Comparison of ENCODE assay signal across 8 mouse cellular contexts in genomic region chr10:30199916-30200826, GRCm38 (mm10). TPM values are rescaled to one million over a fixed set of nuclear protein-coding genes. Genes with fewer than 3 reads are reported as not detected.
DNase-seq lines count a peak whose midpoint lies in the region; ATAC-seq and TF ChIP-seq lines count a peak whose summit lies in the region.

TSS of gene Cenpw (minus strand) at chr10:30200560.

- no peaks in the 10 kb centered on the region for H3K27me3 ChIP-seq in CH12.LX (replicated peaks)
- no peaks in the 10 kb centered on the region for H3K27me3 ChIP-seq in forebrain, embryonic 12.5 days
- H3K27me3 ChIP-seq in heart, postnatal 0 days (ENCODE audit: control insufficient read depth, insufficient read depth, low read length): no peaks in the 10 kb centered on the region
- no peaks in the 10 kb centered on the region for H3K27me3 ChIP-seq in liver, embryonic 16.5 days (ENCODE audit: control insufficient read depth, insufficient read depth, low read depth, low read length)
- no peaks in the 10 kb centered on the region for H3K27me3 ChIP-seq in neural tube, embryonic 13.5 days
- no peaks in the 10 kb centered on the region for H3K27me3 ChIP-seq in testis, adult 2 months (ENCODE audit: control insufficient read depth, insufficient read depth, low read length)

- peak within 1 kb of the TSS; percentile 78 for H3K9ac ChIP-seq in CH12.LX (ENCODE audit: insufficient read depth, low read depth)
- H3K9ac ChIP-seq in forebrain, embryonic 12.5 days: peak within 1 kb of the TSS; percentile 76
- H3K9ac ChIP-seq in heart, postnatal 0 days (replicated peaks; ENCODE audit: low read depth, low read length): peak within 1 kb of the TSS; percentile 62
- peak within 1 kb of the TSS; percentile 87 for H3K9ac ChIP-seq in liver, embryonic 16.5 days (ENCODE audit: low read depth, low read length)
- H3K9ac ChIP-seq in neural tube, embryonic 13.5 days: peak within 1 kb of the TSS; percentile 73

- in situ Hi-C loops in CH12.LX (cut with MboI; ENCODE audit: low pct_ligation_motif_present, low pct_unique_long_range_greater_than_20kb, low sequenced_read_pairs): no loop called here

- peaks cover 20% of the 10 kb centered on the region for H3K79me2 ChIP-seq in CH12.LX (replicated peaks; ENCODE audit: control insufficient read depth, extremely low read depth, insufficient read depth, poor library complexity, severe bottlenecking)

- H3K36me3 ChIP-seq in CH12.LX (replicated peaks in 1 of 2; ENCODE audit: control insufficient read depth in 1 of 2, insufficient read depth in 1 of 2, low read length in 1 of 2): peaks cover 0 to 13% of the 10 kb centered on the region in 2 experiments
- 0 out of 2 replicates have a peak, but pooled peaks cover 1% of the 10 kb centered on the region for H3K36me3 ChIP-seq in forebrain, embryonic 12.5 days (replicated peaks)
- no peaks in the 10 kb centered on the region for H3K36me3 ChIP-seq in heart, postnatal 0 days (replicated peaks; ENCODE audit: control insufficient read depth, insufficient read depth, low read length)
- H3K36me3 ChIP-seq in liver, embryonic 16.5 days (ENCODE audit: control insufficient read depth, insufficient read depth): no peaks in the 10 kb centered on the region
- no peaks in the 10 kb centered on the region for H3K36me3 ChIP-seq in neural tube, embryonic 13.5 days
- peaks cover 1% of the 10 kb centered on the region; the same call in 1 of the 2 replicates for H3K36me3 ChIP-seq in testis, adult 2 months (ENCODE audit: control insufficient read depth, insufficient read depth, low read length)

- no peak for TF ChIP-seq CTCF in CH12.LX (conservative IDR thresholded peaks at IDR 0.05 in 1 of 2, IDR thresholded peaks at IDR 0.05 in 1 of 2; ENCODE audit: low read depth in 2 of 2, low read length in 2 of 2)
- TF ChIP-seq CTCF in heart, postnatal 0 days (IDR thresholded peaks at IDR 0.05; ENCODE audit: low read depth): no peak
- TF ChIP-seq CTCF in testis, adult 2 months (IDR thresholded peaks at IDR 0.05; ENCODE audit: control insufficient read depth, insufficient read depth, insufficient replicate concordance, low read depth, low read length): no peak

- H3K4me3 ChIP-seq in CH12.LX (replicated peaks in 1 of 3; ENCODE audit: low read depth in 2 of 3, low read length in 2 of 3, poor library complexity in 1 of 3): peak within 1 kb of the TSS; percentile 70 to 85 (median 84)
- peak within 1 kb of the TSS; percentile 83 for H3K4me3 ChIP-seq in forebrain, embryonic 12.5 days (replicated peaks)
- peak within 1 kb of the TSS; percentile 79 for H3K4me3 ChIP-seq in heart, postnatal 0 days (ENCODE audit: low read depth, low read length)
- peak within 1 kb of the TSS; percentile 86 for H3K4me3 ChIP-seq in liver, embryonic 16.5 days (ENCODE audit: low read depth, low read length)
- peak within 1 kb of the TSS; percentile 77 for H3K4me3 ChIP-seq in neural tube, embryonic 13.5 days
- H3K4me3 ChIP-seq in testis, adult 2 months (ENCODE audit: control insufficient read depth, low read depth, low read length): peak within 1 kb of the TSS; percentile 100

- peak; percentile 96 for TF ChIP-seq POLR2A in CH12.LX (IDR thresholded peaks at IDR 0.05; ENCODE audit: low read depth, low read length)
- peak; percentile 92; the same call in 1 of the 2 replicates for TF ChIP-seq POLR2A in testis, adult 2 months (IDR thresholded peaks at IDR 0.05; ENCODE audit: control insufficient read depth, low read depth, low read length)

- no peak for TF ChIP-seq EP300 in CH12.LX (IDR thresholded peaks at IDR 0.05; ENCODE audit: low read length)
- no peak for TF ChIP-seq EP300 in heart, postnatal 0 days (IDR thresholded peaks at IDR 0.05; ENCODE audit: low read depth)

- dilution Hi-C loops in CH12.LX (cut with MboI; ENCODE audit: extremely low pct_ligation_motif_present, extremely low pct_unique_long_range_greater_than_20kb, low sequenced_read_pairs): no loop called here

- 0 out of 2 replicates have a peak within 1 kb of the TSS, but pooled peaks have one; percentile 7 for H3K27ac ChIP-seq in CH12.LX (ENCODE audit: insufficient read depth, low read depth)
- peak within 1 kb of the TSS; percentile 51; the same call in 1 of the 2 replicates for H3K27ac ChIP-seq in forebrain, embryonic 12.5 days
- H3K27ac ChIP-seq in heart, postnatal 0 days (ENCODE audit: low read depth): no peak within 1 kb of the TSS
- peak within 1 kb of the TSS; percentile 5; the same call in 1 of the 2 replicates for H3K27ac ChIP-seq in liver, embryonic 16.5 days (ENCODE audit: low read length)
- H3K27ac ChIP-seq in neural tube, embryonic 13.5 days (replicated peaks): no peak within 1 kb of the TSS
- H3K27ac ChIP-seq in testis, adult 2 months (ENCODE audit: control insufficient read depth, insufficient read depth, low read depth, low read length): peak within 1 kb of the TSS; percentile 96

- peak within 1 kb of the TSS; percentile 86 for H3K4me2 ChIP-seq in CH12.LX (ENCODE audit: insufficient read depth, low read depth, poor library complexity, severe bottlenecking)
- H3K4me2 ChIP-seq in forebrain, embryonic 12.5 days: peak within 1 kb of the TSS; percentile 67
- peak within 1 kb of the TSS; percentile 85 for H3K4me2 ChIP-seq in heart, postnatal 0 days (ENCODE audit: low read depth, low read length)
- peak within 1 kb of the TSS; percentile 74 for H3K4me2 ChIP-seq in liver, embryonic 16.5 days (ENCODE audit: low read depth, low read length)
- H3K4me2 ChIP-seq in neural tube, embryonic 13.5 days: peak within 1 kb of the TSS; percentile 93

- no peaks in the 10 kb centered on the region for H3K9me3 ChIP-seq in CH12.LX (replicated peaks; ENCODE audit: low read length)
- no peaks in the 10 kb centered on the region for H3K9me3 ChIP-seq in forebrain, embryonic 12.5 days
- H3K9me3 ChIP-seq in heart, postnatal 0 days (replicated peaks; ENCODE audit: control insufficient read depth, low read length): no peaks in the 10 kb centered on the region
- no peaks in the 10 kb centered on the region for H3K9me3 ChIP-seq in liver, embryonic 16.5 days (replicated peaks; ENCODE audit: control insufficient read depth, low read length)
- H3K9me3 ChIP-seq in neural tube, embryonic 13.5 days: no peaks in the 10 kb centered on the region

- peak; percentile 94 for DNase-seq in CH12.LX (ENCODE audit: extremely low read depth)
- DNase-seq in c-Kit-positive CD71-positive TER-119-negative erythroid progenitor cells, embryonic 14.5 days (ENCODE audit: low read depth): peak; percentile 75
- peak; percentile 88 for DNase-seq in heart, postnatal 0 days (ENCODE audit: low spot score)
- peak; percentile 94 to 95 for DNase-seq in kidney, postnatal 4 days

- TF ChIP-seq RAD21 in CH12.LX (IDR thresholded peaks at IDR 0.05; ENCODE audit: low read depth, low read length): no peak

- 1% methylated on average over 55 of the region's 55 CpGs for whole genome bisulfite sequencing in forebrain, embryonic 12.5 days
- WGBS in heart, postnatal 0 days: under 1% methylated on average over 51 of the region's 55 CpGs
- under 1% methylated on average over 55 of the region's 55 CpGs for WGBS in liver, embryonic 16.5 days (ENCODE audit: insufficient replicate concordance)
- WGBS in neural tube, embryonic 13.5 days: 1% methylated on average over 55 of the region's 55 CpGs

- ATAC-seq in forebrain, embryonic 12.5 days (ENCODE audit: low FRiP score): peak; percentile 100
- peak; percentile 100 for ATAC-seq in heart, postnatal 0 days (ENCODE audit: insufficient read depth, low read depth)
- peak; percentile 98 for ATAC-seq in liver, embryonic 16.5 days (ENCODE audit: low read depth)
- ATAC-seq in neural tube, embryonic 13.5 days (ENCODE audit: low read depth): peak; percentile 100

- H3K4me1 ChIP-seq in CH12.LX (ENCODE audit: control insufficient read depth in 1 of 2, insufficient read depth in 2 of 2): peaks cover 0 to 10% of the 10 kb centered on the region in 2 experiments; a peak in 2 of 4 replicates
- no peaks in the 10 kb centered on the region for H3K4me1 ChIP-seq in forebrain, embryonic 12.5 days
- H3K4me1 ChIP-seq in heart, postnatal 0 days (ENCODE audit: control insufficient read depth, insufficient read depth): no peaks in the 10 kb centered on the region
- H3K4me1 ChIP-seq in liver, embryonic 16.5 days (ENCODE audit: control insufficient read depth, low read depth, low read length): peaks cover 4% of the 10 kb centered on the region
- peaks cover 11% of the 10 kb centered on the region; the same call in 1 of the 2 replicates for H3K4me1 ChIP-seq in neural tube, embryonic 13.5 days (replicated peaks)
- H3K4me1 ChIP-seq in testis, adult 2 months (ENCODE audit: control insufficient read depth, insufficient read depth, low read length): no peaks in the 10 kb centered on the region; the same call in 1 of the 2 replicates

TF ChIP-seq in CH12.LX, 34 proteins besides CTCF, POLR2A, EP300 and RAD21 (continues in another document):
- TF ChIP-seq MAX (IDR thresholded peaks at IDR 0.05; ENCODE audit: low read length) (peak; percentile 93), MAZ (IDR thresholded peaks at IDR 0.05; ENCODE audit: low read depth, low read length) (no peak), ZMIZ1 (IDR thresholded peaks at IDR 0.05; ENCODE audit: low read depth, low read length) (peak; percentile 93), MYC (IDR thresholded peaks at IDR 0.05; ENCODE audit: low read depth, low read length) (peak; percentile 68), HCFC1 (IDR thresholded peaks at IDR 0.05; ENCODE audit: low read depth, low read length) (peak; percentile 86), USF2 (conservative IDR thresholded peaks at IDR 0.05; ENCODE audit: low read depth, low read length) (no peak), CHD2 (IDR thresholded peaks at IDR 0.05; ENCODE audit: low read length) (peak; percentile 38; the same call in 1 of the 2 replicates), SMC3 (IDR thresholded peaks at IDR 0.05; ENCODE audit: low read depth, low read length) (no peak), JUN (IDR thresholded peaks at IDR 0.05; ENCODE audit: insufficient read depth, low read depth, low read length) (no peak), CHD1 (IDR thresholded peaks at IDR 0.05; ENCODE audit: low read depth, low read length) (peak; percentile 70; the same call in 1 of the 2 replicates), MXI1 (IDR thresholded peaks at IDR 0.05; ENCODE audit: low read depth, low read length) (peak; percentile 99), POLR2AphosphoS2 (IDR thresholded peaks at IDR 0.05; ENCODE audit: low read depth, low read length) (peak; percentile 85)

RNA-seq across cellular contexts. Expression of gene Cenpw, which starts in this region (rescaled TPM):
- total RNA-seq in CH12.LX (2012; rRNA removed) (21.2 and 25.5 TPM in 2 replicates), CH12.LX (2014; rRNA removed) (52.2 and 55.7 TPM in 2 replicates)
- 19.8 and 21.5 TPM in 2 replicates for polyA plus RNA-seq in CH12.LX (2012; ENCODE audit: insufficient read length, low read depth)
- 58.7 and 67.5 TPM in 2 replicates for polyA plus RNA-seq in forebrain, embryonic 12.5 days (2016; fragmentation: Nextera tagmentation; extraction: Ambion mirVana)
- 3.0 and 12.3 TPM in 2 replicates for total RNA-seq in heart, postnatal 0 days (2014; rRNA removed; ENCODE audit: low replicate concordance)
- polyA plus RNA-seq in heart, postnatal 0 days (2015; fragmentation: Nextera tagmentation; extraction: Ambion mirVana): 16.7 and 17.4 TPM in 2 replicates
- 24.8 and 28.9 TPM in 2 replicates for polyA plus RNA-seq in liver, embryonic 16.5 days (2015; fragmentation: Nextera tagmentation; extraction: Ambion mirVana)
- 13.9 and 15.2 TPM in 2 replicates for polyA plus RNA-seq in neural tube, embryonic 13.5 days (2015; fragmentation: Nextera tagmentation; extraction: Ambion mirVana)
- polyA plus RNA-seq in testis, adult 2 months (2012; rRNA removed): 17.3 and 17.8 TPM in 2 replicates

Comparison
In these comparisons a context has a peak if more than half of its experiments do, and no peak if none do; other contexts are left out.
1. H3K27ac ChIP-seq: peak in CH12.LX (single experiment), forebrain, embryonic 12.5 days (single experiment), liver, embryonic 16.5 days (single experiment) and testis, adult 2 months (single experiment); none in heart, postnatal 0 days (single experiment) and neural tube, embryonic 13.5 days (single experiment).
2. Peak in every context shown above with its lines, with median percentiles within 50 percentile points of each other: DNase-seq, H3K4me2 ChIP-seq, H3K4me3 ChIP-seq, H3K9ac ChIP-seq and ATAC-seq.